Mouse (Mus musculus) embryonic fibroblast, embryonic 13.5 days (primary cell): ENCODE results near the gene Pros1.

Experiments used
- CTCF ChIP-seq: IDR thresholded peaks from 2 replicates; pipeline ENCODE4 v1.5.1; 2011; ENCODE audit warnings: mild to moderate bottlenecking, control low read depth, low read length, moderate library complexity, borderline replicate concordance; ENCODE audit not compliant: insufficient read depth
- POLR2A ChIP-seq: IDR thresholded peaks from 2 replicates; pipeline ENCODE4 v1.6.1; 2011; ENCODE audit warnings: low read depth, mild to moderate bottlenecking, control low read depth, low read length, moderate library complexity

DNA sequence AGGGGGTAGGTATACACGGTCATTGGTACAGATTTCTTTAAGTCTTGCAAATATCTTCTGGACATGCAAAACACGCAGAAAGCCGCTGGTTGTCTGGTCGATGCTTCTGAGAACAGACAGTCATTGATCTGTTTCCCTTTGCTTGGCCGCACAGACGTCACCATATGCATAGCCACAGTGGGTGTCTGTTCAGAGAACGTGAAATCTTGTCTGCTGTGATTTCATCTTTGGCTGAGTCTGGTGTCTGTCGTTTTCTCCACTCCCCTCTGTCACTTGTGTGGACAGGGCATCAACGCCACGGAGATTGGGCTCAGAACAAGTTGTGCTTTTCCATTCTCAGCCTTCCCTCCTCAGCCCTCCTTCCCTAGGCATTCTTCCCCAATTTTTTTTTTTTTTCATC is 87.7 kb downstream of the Pros1 start:
- TF ChIP-seq CTCF (no peak), POLR2A (no peak)
